Mouse (Mus musculus) heart, adult 2 months (tissue): ENCODE measurements around the gene Ubl4b. TPM values are rescaled to one million over a fixed set of nuclear protein-coding genes. Genes with fewer than 3 reads are reported as not detected.

Experiments used
- DNase-seq, 2 experiments: peaks; one replicate each; pipeline ENCODE4 v3.0.0; 2021
- H3K27ac ChIP-seq: fragments of 200-600 bp; 2 replicates; pipeline ENCODE4 v1.8.1; 2022
- H3K27me3 ChIP-seq: fragments of 200-500 bp; 2 replicates; pipeline ENCODE4 v1.6.1; 2012; ENCODE audit warnings: mild to moderate bottlenecking, low read length, inconsistent platforms, mixed read lengths; ENCODE audit not compliant: control insufficient read depth, insufficient read depth
- H3K36me3 ChIP-seq: fragments of 200-500 bp; 2 replicates; pipeline ENCODE4 v1.6.1; 2012; ENCODE audit warnings: low read length, inconsistent platforms; ENCODE audit not compliant: control insufficient read depth, insufficient read depth
- H3K4me1 ChIP-seq: fragments of 200-500 bp; 2 replicates; pipeline ENCODE4 v1.6.1; 2011; ENCODE audit warnings: low read length; ENCODE audit not compliant: control insufficient read depth, insufficient read depth
- H3K4me3 ChIP-seq: fragments of 200-600 bp; 2 replicates; pipeline ENCODE4 v1.8.1; 2022
- H3K79me2 ChIP-seq: fragments of 200-500 bp; replicated peaks from 2 replicates; pipeline ENCODE4 v1.6.1; 2012; ENCODE audit warnings: mild to moderate bottlenecking, inconsistent platforms, low read length, moderate library complexity, mixed read lengths; ENCODE audit not compliant: control insufficient read depth, insufficient read depth
- H3K9ac ChIP-seq: fragments of 200-500 bp; 2 replicates; pipeline ENCODE4 v1.6.1; 2012; ENCODE audit warnings: low read depth, mild to moderate bottlenecking, control low read depth, inconsistent platforms, low read length, mixed read lengths
- CTCF ChIP-seq: fragments of 200-600 bp; IDR thresholded peaks from 2 replicates; pipeline ENCODE4 v1.8.1; 2022; ENCODE audit warnings: antibody characterized with exemption, mild to moderate bottlenecking, moderate library complexity
- EP300 ChIP-seq: fragments of 200-500 bp; IDR thresholded peaks from 2 replicates; pipeline ENCODE4 v1.6.1; 2011; ENCODE audit warnings: low read depth, low read length, control low read depth; ENCODE audit not compliant: insufficient read depth
- POLR2A ChIP-seq: fragments of 200-500 bp; IDR thresholded peaks from 2 replicates; pipeline ENCODE4 v1.6.1; 2011; ENCODE audit warnings: mild to moderate bottlenecking, low read depth, low read length, control low read depth; ENCODE audit not compliant: insufficient read depth
- WGBS: fragments of 180-500 bp; shearing (Covaris S2); methylation state at CpG from one replicate; pipeline ENCODE4 v1.1.7; 2018; 5-methylcytosine and 5-hydroxymethylcytosine counted together
- intact Hi-C: fragments of 180-260 bp; cut with DNase I; formaldehyde crosslinking; loops from one replicate; pipeline ENCODE4 v1.15.1; 2025
- polyA plus RNA-seq: library from polyadenylated mRNA; depleted of rRNA; stranded (reverse); fragments of >200 nt; gene quantifications from 2 replicates; pipeline ENCODE4 v1.2.3, GENCODE M21; 2012
- total RNA-seq, 2 experiments: library from RNA; stranded (reverse); gene quantifications; 2 replicates each; pipeline ENCODE4 v1.2.3; 2021

Gene Ubl4b
- total and polyA plus RNA-seq, 3 experiments: not detected

DNA sequence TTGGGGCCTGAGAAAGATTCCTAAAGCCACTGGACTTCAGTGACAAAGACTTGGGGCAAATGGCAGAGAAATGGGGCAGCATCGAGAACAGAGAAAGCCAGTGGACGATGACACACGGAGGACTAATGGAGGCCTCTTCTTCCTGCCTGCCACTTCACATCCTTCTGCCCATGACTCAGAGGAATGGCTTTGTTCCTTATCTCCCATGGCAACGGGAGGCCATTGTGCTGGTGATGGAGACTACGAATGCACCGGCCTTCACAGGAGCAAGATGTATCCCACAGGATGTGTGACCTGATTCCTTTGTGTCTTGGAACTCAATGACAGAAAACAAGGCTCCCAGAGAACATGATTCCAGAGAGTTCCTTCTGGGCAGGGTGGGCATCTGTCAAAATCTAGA is 30.3 kb downstream of the Ubl4b start:
- Histone ChIP-seq H3K4me3 (no peak overlapping the region), H3K79me2 (no peaks in the 10 kb centered on the region), H3K36me3 (no peaks in the 10 kb centered on the region), H3K9ac (no peak overlapping the region), H3K4me1 (no peaks in the 10 kb centered on the region), H3K27me3 (no peaks in the 10 kb centered on the region), H3K27ac (no peak overlapping the region)
- intact Hi-C loops: no loop called here
- no peak for DNase-seq
- WGBS: 43% methylated on average over 6 of the region's 6 CpGs
- TF ChIP-seq POLR2A (no peak), CTCF (no peak), EP300 (no peak)

DNA sequence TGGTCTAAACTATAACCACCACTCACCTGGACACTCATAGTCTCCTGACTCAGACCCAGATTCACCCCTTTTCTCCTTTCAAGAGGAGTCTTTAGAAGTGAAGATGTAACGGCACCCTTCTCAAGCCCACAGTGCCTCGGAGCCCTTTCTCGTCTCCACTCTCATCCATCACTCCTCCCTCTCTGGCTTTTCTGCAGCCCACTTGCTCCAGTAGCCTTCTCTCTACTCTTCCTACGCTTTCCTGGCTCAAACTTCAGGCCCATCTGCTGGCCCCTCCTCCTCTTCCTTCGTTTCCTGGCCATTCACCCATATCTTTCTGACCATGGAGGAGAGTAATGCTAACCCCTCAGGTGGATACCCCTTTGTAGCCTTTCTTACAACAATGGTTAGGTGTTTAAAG is 33.9 kb downstream of the Ubl4b start:
- H3K4me3 ChIP-seq: no peak overlapping the region
- H3K79me2 ChIP-seq: no peaks in the 10 kb centered on the region
- no peak overlapping the region for H3K9ac ChIP-seq
- no peaks in the 10 kb centered on the region for H3K4me1 ChIP-seq
- no peak for TF ChIP-seq POLR2A
- no peak for TF ChIP-seq EP300
- TF ChIP-seq CTCF: no peak
- H3K36me3 ChIP-seq: no peaks in the 10 kb centered on the region
- no peak for DNase-seq
- H3K27me3 ChIP-seq: peaks cover 7% of the 10 kb centered on the region; the same call in 1 of the 2 replicates
- intact Hi-C loops: no loop called here
- WGBS: 80% methylated on average over 5 of the region's 5 CpGs
- H3K27ac ChIP-seq: no peak overlapping the region

DNA sequence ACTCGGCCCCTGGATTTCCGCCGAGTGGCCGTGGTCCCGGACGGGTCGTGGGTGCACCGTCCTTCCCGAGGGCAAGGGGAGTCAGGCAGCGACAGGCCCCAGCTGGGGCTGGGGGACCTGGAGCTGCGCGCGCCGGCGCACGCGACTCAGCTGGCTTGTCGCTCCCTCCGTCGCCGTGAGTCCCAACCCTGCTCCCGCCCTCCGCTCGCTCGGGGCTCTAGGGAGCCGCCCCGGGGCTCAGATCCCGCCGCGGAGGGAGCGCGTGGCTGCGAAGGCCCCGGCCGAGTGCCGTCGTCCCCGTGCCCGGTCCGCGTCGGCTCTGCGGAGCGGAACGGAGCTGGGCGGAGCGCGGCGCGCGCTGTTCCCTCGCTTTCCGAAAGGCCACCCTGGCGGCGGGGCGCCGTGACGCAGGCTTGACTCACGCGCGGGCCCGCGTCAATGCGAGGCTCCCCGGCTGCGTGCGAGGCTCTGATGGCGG is 37.2 kb downstream of the Ubl4b start, which contains the start of gene Slc6a17:
TSS of gene Slc6a17 (minus strand) at position 388 of the 478 bp plus-strand sequence.
- Histone ChIP-seq H3K27ac (no peak within 1 kb of the TSS), H3K79me2 (no peaks in the 10 kb centered on the region), H3K4me1 (no peaks in the 10 kb centered on the region), H3K9ac (peak within 1 kb of the TSS; percentile 47), H3K36me3 (no peaks in the 10 kb centered on the region), H3K4me3 (peak within 1 kb of the TSS; percentile 35), H3K27me3 (peaks cover 7% of the 10 kb centered on the region; the same call in 1 of the 2 replicates)
- DNase-seq: peak; percentile 23 to 46
- under 1% methylated on average over 68 of the region's 68 CpGs for WGBS
- TF ChIP-seq POLR2A (no peak), CTCF (peak; percentile 44; the same call in 1 of the 2 replicates)
- intact Hi-C loops: no loop called here

DNA sequence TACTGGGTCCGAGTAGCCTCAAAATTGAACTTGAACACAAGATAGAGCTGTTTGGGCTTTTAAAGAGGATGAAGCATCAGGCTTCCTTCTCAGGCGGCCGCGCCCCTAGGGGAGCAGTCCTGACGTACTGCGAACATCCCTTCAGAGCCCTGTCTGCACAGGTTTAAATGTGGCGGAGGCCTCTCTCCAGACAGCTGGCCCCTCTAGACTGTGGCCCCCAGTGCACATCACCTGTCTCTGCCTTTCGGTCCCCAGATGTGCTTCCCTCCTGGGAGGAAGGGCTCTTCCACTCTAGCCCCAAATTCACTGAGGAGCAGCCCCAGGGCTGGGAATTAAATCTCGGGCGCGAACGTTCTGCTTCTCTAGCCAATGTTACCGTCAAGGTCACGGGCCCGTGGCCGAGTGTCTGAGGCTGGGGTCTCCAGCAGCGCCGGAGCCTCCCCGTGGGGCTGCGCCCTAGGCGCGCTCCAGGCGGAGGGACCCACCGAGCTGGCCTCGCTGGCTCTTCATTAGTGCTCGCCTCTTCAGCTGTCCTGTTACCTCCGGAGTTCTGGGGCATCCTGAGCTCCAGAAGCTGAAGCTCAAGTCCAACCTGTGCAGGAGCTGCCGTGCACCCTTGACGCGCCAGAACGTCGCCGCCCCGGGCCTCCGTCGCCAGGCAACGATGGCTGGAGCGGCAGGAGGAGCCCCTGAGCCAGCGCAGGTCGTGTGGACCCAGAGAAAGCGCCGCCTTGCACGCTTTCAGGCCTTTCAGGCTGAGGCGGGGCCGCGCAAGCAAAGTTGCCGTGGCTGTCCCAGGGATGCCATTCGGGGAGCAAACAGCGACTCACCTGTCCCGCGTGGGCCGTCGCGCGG is 37.9 kb downstream of the Ubl4b start:
- DNase-seq: no peak
- Histone ChIP-seq H3K79me2 (no peaks in the 10 kb centered on the region), H3K9ac (peak overlapping the region; percentile 47), H3K36me3 (no peaks in the 10 kb centered on the region), H3K27ac (no peak overlapping the region), H3K27me3 (peaks cover 7% of the 10 kb centered on the region; the same call in 1 of the 2 replicates), H3K4me3 (peak overlapping the region; percentile 35; the same call in 1 of the 2 replicates), H3K4me1 (no peaks in the 10 kb centered on the region)
- 12% methylated on average over 55 of the region's 55 CpGs for WGBS
- intact Hi-C loops: no loop called here
- TF ChIP-seq POLR2A (no peak), CTCF (no peak), EP300 (no peak)

DNA sequence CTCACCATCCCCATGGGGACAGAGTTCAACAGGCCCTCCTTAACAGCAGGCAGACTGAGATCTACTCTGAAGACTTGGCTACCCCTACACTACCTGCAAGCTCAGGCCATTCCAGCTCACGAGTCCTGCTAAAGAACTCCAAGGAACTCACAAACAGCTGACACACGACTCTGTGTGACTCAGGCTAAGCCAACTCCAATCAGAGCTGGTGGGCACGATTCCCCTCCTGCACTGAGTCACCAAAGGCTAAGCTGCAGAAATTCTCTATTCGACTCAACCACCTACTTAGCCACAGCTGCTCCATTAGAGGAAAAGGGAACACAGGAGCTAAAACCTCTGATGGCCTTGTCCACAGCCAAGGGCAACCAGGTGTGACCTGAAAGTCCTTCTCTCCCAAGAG is 38.9 kb downstream of the Ubl4b start:
- no peak overlapping the region for H3K27ac ChIP-seq
- peaks cover 7% of the 10 kb centered on the region; the same call in 1 of the 2 replicates for H3K27me3 ChIP-seq
- H3K4me1 ChIP-seq: no peaks in the 10 kb centered on the region
- 80% methylated on average over 4 of the region's 4 CpGs for WGBS
- intact Hi-C loops: no loop called here
- TF ChIP-seq EP300 (no peak), POLR2A (no peak), CTCF (no peak)
- H3K79me2 ChIP-seq: no peaks in the 10 kb centered on the region
- no peak overlapping the region for H3K4me3 ChIP-seq
- H3K36me3 ChIP-seq: no peaks in the 10 kb centered on the region
- H3K9ac ChIP-seq: no peak overlapping the region
- no peak for DNase-seq

DNA sequence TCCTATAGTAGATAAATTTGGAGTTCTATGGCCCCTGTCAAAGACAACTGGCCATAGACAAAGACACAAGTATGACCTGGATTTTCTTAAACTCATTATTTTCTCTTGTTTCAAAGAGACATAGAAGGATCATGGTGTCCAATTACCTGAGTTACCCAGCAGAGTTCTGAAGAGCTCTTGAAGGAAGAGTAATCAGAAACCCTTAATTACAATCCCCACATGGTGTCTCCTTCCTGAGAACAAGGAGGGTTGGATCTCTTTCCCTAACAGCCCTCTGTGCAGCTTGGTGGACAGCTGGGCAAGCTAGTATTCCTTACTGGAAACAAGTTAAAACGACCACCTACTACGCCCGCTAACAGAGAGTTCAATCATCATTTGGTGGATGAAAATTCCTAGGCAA is 43.5 kb downstream of the Ubl4b start:
- Histone ChIP-seq H3K27ac (no peak overlapping the region), H3K4me3 (no peak overlapping the region), H3K27me3 (no peaks in the 10 kb centered on the region), H3K36me3 (no peaks in the 10 kb centered on the region), H3K4me1 (no peaks in the 10 kb centered on the region), H3K9ac (no peak overlapping the region), H3K79me2 (no peaks in the 10 kb centered on the region)
- TF ChIP-seq CTCF (no peak), EP300 (no peak), POLR2A (no peak)
- intact Hi-C loops: no loop called here
- 89% methylated on average over 3 of the region's 3 CpGs for WGBS
- no peak for DNase-seq
